Mouse (Mus musculus) bone marrow, adult 2 months (tissue): Measurements from ENCODE around the gene Fcmr.

Experiments used
- CTCF ChIP-seq: fragments of 200-500 bp; IDR thresholded peaks from 2 replicates; pipeline ENCODE4 v1.5.1; 2011; ENCODE audit warnings: low read length, control low read depth; ENCODE audit not compliant: control insufficient read depth, insufficient read depth
- POLR2A ChIP-seq: fragments of 200-500 bp; IDR thresholded peaks from 2 replicates; pipeline ENCODE4 v1.6.1; 2011; ENCODE audit warnings: low read depth, mild to moderate bottlenecking, control low read depth, low read length, borderline replicate concordance; ENCODE audit not compliant: control insufficient read depth

DNA sequence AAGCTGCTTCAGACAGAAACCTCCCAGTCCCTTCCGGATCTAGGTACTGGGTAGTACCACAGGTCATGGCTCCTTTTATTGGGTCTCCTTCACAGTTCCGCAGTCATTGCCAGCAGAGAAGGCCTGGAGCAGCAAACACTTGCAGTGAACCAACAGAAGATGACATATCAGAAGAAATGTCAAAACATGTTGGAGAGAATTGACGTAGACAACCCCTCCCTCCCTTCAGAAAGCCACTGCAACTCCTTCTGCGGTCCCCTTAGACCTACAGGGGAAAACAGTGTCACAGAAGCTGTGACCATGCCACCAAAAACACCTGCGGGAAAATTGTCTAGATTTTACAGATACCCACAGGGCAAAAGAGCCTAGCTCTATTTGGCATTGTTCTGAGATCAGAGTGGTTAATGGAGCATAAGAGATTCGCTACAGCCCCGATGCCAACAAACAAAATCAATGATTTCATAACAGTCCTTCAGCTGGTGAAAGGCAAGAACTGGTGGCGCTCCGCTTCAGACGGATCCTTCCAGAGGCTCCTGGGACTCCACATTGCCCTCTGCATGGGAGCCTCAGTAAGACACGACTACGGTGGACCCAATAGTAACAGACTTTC is 46.0 kb downstream of the Fcmr start, which contains the start of gene Il20:
- TF ChIP-seq CTCF: no peak
- no peak for TF ChIP-seq POLR2A
